Mouse (Mus musculus) cerebellum, adult 2 months (tissue): ENCODE data around the gene Cnksr2. TPM values are rescaled to one million over a fixed set of nuclear protein-coding genes. Genes with fewer than 3 reads are reported as not detected.

Experiments used
- DNase-seq, 2 experiments: peaks; one replicate each; pipeline ENCODE4 v3.0.0; 2021
- H3K27ac ChIP-seq: fragments of 200-500 bp; 2 replicates; pipeline ENCODE4 v1.5.1; 2012; ENCODE audit warnings: low read length, control low read depth, inconsistent platforms; ENCODE audit not compliant: insufficient read depth
- H3K27me3 ChIP-seq: fragments of 200-500 bp; 2 replicates; pipeline ENCODE4 v1.6.1; 2012; ENCODE audit warnings: inconsistent platforms, mild to moderate bottlenecking, low read length, moderate library complexity; ENCODE audit not compliant: control insufficient read depth, insufficient read depth
- H3K4me1 ChIP-seq: fragments of 200-500 bp; 2 replicates; pipeline ENCODE4 v1.6.1; 2011; ENCODE audit warnings: low read length; ENCODE audit not compliant: control insufficient read depth, insufficient read depth
- H3K4me3 ChIP-seq: fragments of 200-500 bp; replicated peaks from 2 replicates; pipeline ENCODE3; 2011; ENCODE audit warnings: mild to moderate bottlenecking, low read depth, low read length, control low read depth; ENCODE audit not compliant: insufficient read depth
- CTCF ChIP-seq: fragments of 200-500 bp; IDR thresholded peaks from 2 replicates; pipeline ENCODE4 v1.5.1; 2011; ENCODE audit warnings: low read depth, mild to moderate bottlenecking, control low read depth, low read length, moderate library complexity, borderline replicate concordance; ENCODE audit not compliant: insufficient read depth
- POLR2A ChIP-seq: fragments of 200-500 bp; IDR thresholded peaks from 2 replicates; pipeline ENCODE4 v1.6.1; 2011; ENCODE audit warnings: low read length, control low read depth, borderline replicate concordance; ENCODE audit not compliant: insufficient read depth
- WGBS: fragments of 180-500 bp; shearing (Covaris S2); methylation state at CpG from one replicate; pipeline ENCODE4 v1.1.7; 2018; 5-methylcytosine and 5-hydroxymethylcytosine counted together
- polyA plus RNA-seq: library from polyadenylated mRNA; depleted of rRNA; stranded (reverse); fragments of >200 nt; gene quantifications from 2 replicates; pipeline ENCODE4 v1.2.3, GENCODE M21; 2012; rRNA removed

The Cnksr2 gene
- 29.8 and 35.6 TPM in 2 replicates for polyA plus RNA-seq

- H3K4me1 ChIP-seq: no peaks in the 10 kb centered on the region
- TF ChIP-seq POLR2A: 0 out of 2 replicates have a peak, but pooled peaks have one; percentile 20
- no peak for TF ChIP-seq CTCF
- WGBS: 10% methylated on average over 53 of the region's 99 CpGs
- H3K27ac ChIP-seq: peak within 1 kb of the TSS; percentile 97
- H3K27me3 ChIP-seq: no peaks in the 10 kb centered on the region
- DNase-seq: peak; percentile 72 to 79
- peak within 1 kb of the TSS; percentile 83 for H3K4me3 ChIP-seq
Observed at GRCm38 (mm10) chrX:158043057-158043843, at the start of gene Cnksr2. TSS of gene Cnksr2 (minus strand) at chrX:158043294.

- no peak for DNase-seq
- WGBS: 11% methylated on average over 13 of the region's 13 CpGs
- H3K27me3 ChIP-seq: no peaks in the 10 kb centered on the region
- H3K4me3 ChIP-seq: peak overlapping the region; percentile 80
- H3K4me1 ChIP-seq: no peaks in the 10 kb centered on the region
- no peak for TF ChIP-seq CTCF
- no peak for TF ChIP-seq POLR2A
- H3K27ac ChIP-seq: peak overlapping the region; percentile 97
Observed at GRCm38 (mm10) chrX:158043844-158044140, 698 bp upstream of the Cnksr2 start.

- Histone ChIP-seq H3K27me3 (no peaks in the 10 kb centered on the region), H3K4me1 (no peaks in the 10 kb centered on the region), H3K27ac (peak overlapping the region; percentile 97), H3K4me3 (peak overlapping the region; percentile 83)
- TF ChIP-seq CTCF (no peak), POLR2A (0 out of 2 replicates have a peak, but pooled peaks have one; percentile 18)
- DNase-seq: peak; percentile 54 to 72
- 11% methylated on average over 45 of the region's 62 CpGs for WGBS
Observed at GRCm38 (mm10) chrX:158042255-158043056, 638 bp downstream of the Cnksr2 start.

- H3K27ac ChIP-seq: peak overlapping the region; percentile 97
- H3K4me3 ChIP-seq: peak overlapping the region; percentile 83
- TF ChIP-seq CTCF (peak; percentile 27; the same call in 1 of the 2 replicates), POLR2A (no peak)
- no peaks in the 10 kb centered on the region for H3K27me3 ChIP-seq
- DNase-seq: peak; percentile 51 to 65
- no peaks in the 10 kb centered on the region for H3K4me1 ChIP-seq
- 5% methylated on average over 7 of the region's 7 CpGs for WGBS
Observed at GRCm38 (mm10) chrX:158041703-158042102, 1.4 kb downstream of the Cnksr2 start.

- no peaks in the 10 kb centered on the region; the same call in none of the 2 replicates for H3K4me1 ChIP-seq
- no peaks in the 10 kb centered on the region for H3K27me3 ChIP-seq
- DNase-seq: no peak
- H3K4me3 ChIP-seq: no peak overlapping the region
- no peak overlapping the region for H3K27ac ChIP-seq
- TF ChIP-seq POLR2A: no peak
- TF ChIP-seq CTCF: no peak
Observed at GRCm38 (mm10) chrX:157951698-157952097, 91.4 kb downstream of the Cnksr2 start.

- peak in 1 of 2 experiments; percentile 76 for DNase-seq
- no peak for TF ChIP-seq CTCF
- TF ChIP-seq POLR2A: no peak
- no peaks in the 10 kb centered on the region; the same call in none of the 2 replicates for H3K4me1 ChIP-seq
- no peaks in the 10 kb centered on the region for H3K27me3 ChIP-seq
- no peak overlapping the region for H3K27ac ChIP-seq
- WGBS: 20% methylated on average over 1 of the region's 1 CpGs
- no peak overlapping the region for H3K4me3 ChIP-seq
Observed at GRCm38 (mm10) chrX:157949256-157949655, 93.8 kb downstream of the Cnksr2 start.

GRCm38 (mm10) chrX:157945121-157945520 lies 98.0 kb downstream of the Cnksr2 start:
- 26% methylated on average over 5 of the region's 5 CpGs for WGBS
- Histone ChIP-seq H3K4me3 (no peak overlapping the region), H3K27ac (no peak overlapping the region), H3K27me3 (no peaks in the 10 kb centered on the region), H3K4me1 (no peaks in the 10 kb centered on the region)
- no peak for TF ChIP-seq POLR2A
- no peak for TF ChIP-seq CTCF
- peak; percentile 39 to 81 for DNase-seq
